Mouse (Mus musculus): ENCODE measurements around the gene Tacc2. TPM values are rescaled to one million over a fixed set of nuclear protein-coding genes. Genes with fewer than 3 reads are reported as not detected.

Tacc2 gene
- 30.1 TPM for polyA plus RNA-seq (2014; fragmentation: Illumina TruSeq; extraction: RNeasy Lipid Tissue Mini Kit (QIAGEN cat#74804); ENCODE audit: low read depth, low replicate concordance)

DNA sequence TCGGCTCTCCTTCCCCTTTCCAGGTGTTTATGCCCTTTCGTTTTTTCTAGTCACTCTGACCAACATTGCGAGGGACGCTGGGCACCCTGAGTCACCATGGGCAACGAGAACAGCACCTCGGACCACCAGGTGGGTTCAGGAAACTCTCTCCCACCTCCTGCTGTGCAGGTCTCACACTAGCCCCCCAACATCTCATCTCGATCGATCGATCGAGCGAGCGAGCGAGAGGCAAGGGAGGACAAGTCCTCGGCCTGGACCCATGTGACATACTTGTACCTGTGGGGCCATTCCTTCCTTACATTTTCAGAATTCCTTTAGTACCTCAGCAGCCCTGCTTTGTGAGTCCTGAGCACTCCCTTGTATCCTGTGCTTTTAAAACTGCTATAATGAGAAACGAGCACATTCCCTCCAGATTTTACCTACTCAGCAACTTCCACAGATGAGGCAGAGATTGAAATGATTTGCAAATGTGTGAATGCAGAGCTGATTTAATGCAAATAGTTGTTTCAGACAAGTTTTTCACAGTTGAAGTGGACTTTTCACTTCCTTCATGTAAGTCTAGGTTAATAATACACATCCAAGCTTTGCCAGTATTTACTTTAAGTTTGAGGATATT lies at the start of gene Tacc2:
Tacc2 (plus strand) TSS at position 51 of the 616 bp plus-strand sequence.

DNA sequence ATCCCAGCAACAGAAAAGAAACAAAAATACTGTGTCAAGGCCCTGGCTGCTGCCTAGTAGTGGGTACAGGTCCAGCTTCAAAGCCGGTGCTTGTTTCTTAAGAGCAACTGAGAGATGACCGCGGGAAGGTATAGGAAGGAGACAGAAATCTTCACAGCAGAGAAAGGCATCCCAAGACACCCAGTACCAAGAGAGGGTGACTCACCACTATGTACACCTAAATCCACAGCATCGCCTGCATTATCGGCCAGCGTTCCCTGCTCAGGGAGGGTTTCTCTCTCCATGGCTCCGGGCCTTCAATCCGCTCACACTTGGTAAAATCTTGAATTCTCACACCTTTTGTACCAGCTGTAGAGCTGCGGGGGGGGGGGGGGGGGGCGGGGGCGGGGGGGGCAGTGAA lies 4.4 kb upstream of the Tacc2 start, which contains the start of gene Nsmce4a:
Nsmce4a (minus strand) TSS at position 298 of the 400 bp plus-strand sequence.

GRCm38 (mm10) chr7:130773914-130774630 lies 196.8 kb downstream of the Tacc2 start, which contains the start of gene Btbd16:
Gene Btbd16, plus strand, starts transcription at chr7:130774069.

Other genes starting within 250 kb of the Tacc2 start
- 49.1 TPM for gene Ate1, start 57.1 kb upstream of the Tacc2 start, polyA plus RNA-seq (2014; fragmentation: Illumina TruSeq; extraction: RNeasy Lipid Tissue Mini Kit (QIAGEN cat#74804); ENCODE audit: low read depth, low replicate concordance)
- gene Nsmce4a, start 4.3 kb upstream of the Tacc2 start, polyA plus RNA-seq (2014; fragmentation: Illumina TruSeq; extraction: RNeasy Lipid Tissue Mini Kit (QIAGEN cat#74804); ENCODE audit: low read depth, low replicate concordance) = 251 TPM
- not detected for gene Btbd16, start 196.6 kb downstream of the Tacc2 start, polyA plus RNA-seq (2014; fragmentation: Illumina TruSeq; extraction: RNeasy Lipid Tissue Mini Kit (QIAGEN cat#74804); ENCODE audit: low read depth, low replicate concordance)